Mouse (Mus musculus): ENCODE measurements around the gene Srgap3. TPM values are rescaled to one million over a fixed set of nuclear protein-coding genes. Genes with fewer than 3 reads are reported as not detected.

Srgap3 gene
- polyA plus RNA-seq, 1 experiment: 7.1 TPM

GRCm38 (mm10) chr6:112925234-112925975 lies 21.7 kb downstream of the Srgap3 start:
- H3K27ac ChIP-seq (ENCODE audit: control insufficient read depth, insufficient read depth, low read depth, low read length): no peak overlapping the region
- no peak for TF ChIP-seq CTCF (IDR thresholded peaks at IDR 0.05; ENCODE audit: control insufficient read depth, insufficient read depth, insufficient replicate concordance, low read depth, low read length)
- no peak for TF ChIP-seq POLR2A (IDR thresholded peaks at IDR 0.05; ENCODE audit: control insufficient read depth, low read depth, low read length)
- H3K4me1 ChIP-seq (ENCODE audit: control insufficient read depth, insufficient read depth, low read length): no peaks in the 10 kb centered on the region
- no peaks in the 10 kb centered on the region for H3K27me3 ChIP-seq (ENCODE audit: control insufficient read depth, insufficient read depth, low read length)
- H3K4me3 ChIP-seq (ENCODE audit: control insufficient read depth, low read depth, low read length): no peak overlapping the region
- H3K36me3 ChIP-seq (ENCODE audit: control insufficient read depth, insufficient read depth, low read length): no peaks in the 10 kb centered on the region

GRCm38 (mm10) chr6:112924606-112925141 lies 22.4 kb downstream of the Srgap3 start:
- Histone ChIP-seq H3K4me3 (ENCODE audit: control insufficient read depth, low read depth, low read length) (no peak overlapping the region), H3K27me3 (ENCODE audit: control insufficient read depth, insufficient read depth, low read length) (no peaks in the 10 kb centered on the region), H3K4me1 (ENCODE audit: control insufficient read depth, insufficient read depth, low read length) (no peaks in the 10 kb centered on the region), H3K36me3 (ENCODE audit: control insufficient read depth, insufficient read depth, low read length) (no peaks in the 10 kb centered on the region), H3K27ac (ENCODE audit: control insufficient read depth, insufficient read depth, low read depth, low read length) (no peak overlapping the region)
- TF ChIP-seq CTCF (IDR thresholded peaks at IDR 0.05; ENCODE audit: control insufficient read depth, insufficient read depth, insufficient replicate concordance, low read depth, low read length): no peak
- TF ChIP-seq POLR2A (IDR thresholded peaks at IDR 0.05; ENCODE audit: control insufficient read depth, low read depth, low read length): no peak

- TF ChIP-seq CTCF (IDR thresholded peaks at IDR 0.05; ENCODE audit: control insufficient read depth, insufficient read depth, insufficient replicate concordance, low read depth, low read length) (no peak), POLR2A (IDR thresholded peaks at IDR 0.05; ENCODE audit: control insufficient read depth, low read depth, low read length) (no peak)
- H3K4me3 ChIP-seq (ENCODE audit: control insufficient read depth, low read depth, low read length): no peak overlapping the region
- no peaks in the 10 kb centered on the region for H3K36me3 ChIP-seq (ENCODE audit: control insufficient read depth, insufficient read depth, low read length)
- no peak overlapping the region for H3K27ac ChIP-seq (ENCODE audit: control insufficient read depth, insufficient read depth, low read depth, low read length)
- no peaks in the 10 kb centered on the region for H3K4me1 ChIP-seq (ENCODE audit: control insufficient read depth, insufficient read depth, low read length)
- no peaks in the 10 kb centered on the region for H3K27me3 ChIP-seq (ENCODE audit: control insufficient read depth, insufficient read depth, low read length)
Measured at GRCm38 (mm10) chr6:112920619-112921195, 26.4 kb downstream of the Srgap3 start.

- no peaks in the 10 kb centered on the region for H3K36me3 ChIP-seq (ENCODE audit: control insufficient read depth, insufficient read depth, low read length)
- H3K27ac ChIP-seq (ENCODE audit: control insufficient read depth, insufficient read depth, low read depth, low read length): no peak overlapping the region
- H3K4me3 ChIP-seq (ENCODE audit: control insufficient read depth, low read depth, low read length): no peak overlapping the region
- TF ChIP-seq POLR2A (IDR thresholded peaks at IDR 0.05; ENCODE audit: control insufficient read depth, low read depth, low read length) (no peak), CTCF (IDR thresholded peaks at IDR 0.05; ENCODE audit: control insufficient read depth, insufficient read depth, insufficient replicate concordance, low read depth, low read length) (no peak)
- no peaks in the 10 kb centered on the region for H3K4me1 ChIP-seq (ENCODE audit: control insufficient read depth, insufficient read depth, low read length)
- H3K27me3 ChIP-seq (ENCODE audit: control insufficient read depth, insufficient read depth, low read length): no peaks in the 10 kb centered on the region
Measured at GRCm38 (mm10) chr6:112917717-112918116, 29.3 kb downstream of the Srgap3 start.

- H3K4me1 ChIP-seq (ENCODE audit: control insufficient read depth, insufficient read depth, low read length): no peaks in the 10 kb centered on the region
- TF ChIP-seq POLR2A (IDR thresholded peaks at IDR 0.05; ENCODE audit: control insufficient read depth, low read depth, low read length) (no peak), CTCF (IDR thresholded peaks at IDR 0.05; ENCODE audit: control insufficient read depth, insufficient read depth, insufficient replicate concordance, low read depth, low read length) (no peak)
- no peaks in the 10 kb centered on the region for H3K27me3 ChIP-seq (ENCODE audit: control insufficient read depth, insufficient read depth, low read length)
- no peak overlapping the region for H3K4me3 ChIP-seq (ENCODE audit: control insufficient read depth, low read depth, low read length)
- no peak overlapping the region for H3K27ac ChIP-seq (ENCODE audit: control insufficient read depth, insufficient read depth, low read depth, low read length)
- no peaks in the 10 kb centered on the region for H3K36me3 ChIP-seq (ENCODE audit: control insufficient read depth, insufficient read depth, low read length)
Measured at GRCm38 (mm10) chr6:112916243-112916642, 30.8 kb downstream of the Srgap3 start.

GRCm38 (mm10) chr6:112912552-112912951 lies 34.5 kb downstream of the Srgap3 start:
- Histone ChIP-seq H3K36me3 (ENCODE audit: control insufficient read depth, insufficient read depth, low read length) (no peaks in the 10 kb centered on the region), H3K4me3 (ENCODE audit: control insufficient read depth, low read depth, low read length) (no peak overlapping the region), H3K27ac (ENCODE audit: control insufficient read depth, insufficient read depth, low read depth, low read length) (no peak overlapping the region), H3K4me1 (ENCODE audit: control insufficient read depth, insufficient read depth, low read length) (no peaks in the 10 kb centered on the region), H3K27me3 (ENCODE audit: control insufficient read depth, insufficient read depth, low read length) (no peaks in the 10 kb centered on the region)
- TF ChIP-seq CTCF (IDR thresholded peaks at IDR 0.05; ENCODE audit: control insufficient read depth, insufficient read depth, insufficient replicate concordance, low read depth, low read length): no peak

GRCm38 (mm10) chr6:112909711-112910110 lies 37.4 kb downstream of the Srgap3 start:
- Histone ChIP-seq H3K27ac (ENCODE audit: control insufficient read depth, insufficient read depth, low read depth, low read length) (no peak overlapping the region), H3K27me3 (ENCODE audit: control insufficient read depth, insufficient read depth, low read length) (no peaks in the 10 kb centered on the region), H3K4me1 (ENCODE audit: control insufficient read depth, insufficient read depth, low read length) (no peaks in the 10 kb centered on the region), H3K4me3 (ENCODE audit: control insufficient read depth, low read depth, low read length) (no peak overlapping the region), H3K36me3 (ENCODE audit: control insufficient read depth, insufficient read depth, low read length) (no peaks in the 10 kb centered on the region)
- no peak for TF ChIP-seq POLR2A (IDR thresholded peaks at IDR 0.05; ENCODE audit: control insufficient read depth, low read depth, low read length)
- no peak for TF ChIP-seq CTCF (IDR thresholded peaks at IDR 0.05; ENCODE audit: control insufficient read depth, insufficient read depth, insufficient replicate concordance, low read depth, low read length)
